Mouse (Mus musculus): Measurements from ENCODE around the gene Rad51. TPM values are rescaled to one million over a fixed set of nuclear protein-coding genes. Genes with fewer than 3 reads are reported as not detected.

Rad51 gene
- total and polyA plus RNA-seq, 3 experiments = 37.2 to 40.3 (median 40.0) TPM

GRCm38 (mm10) chr2:119111060-119111459 lies 1.5 kb upstream of the Rad51 start:
- Histone ChIP-seq H3K27me3 (ENCODE audit: insufficient read depth, low read length) (no peaks in the 10 kb centered on the region), H3K36me3 (replicated peaks) (peaks cover 47% of the 10 kb centered on the region), H3K4me3 (ENCODE audit: low read depth, low read length) (no peak overlapping the region), H3K9me3 (replicated peaks) (no peaks in the 10 kb centered on the region), H3K4me1 (ENCODE audit: insufficient read depth, low read depth, low read length) (peaks cover 23% of the 10 kb centered on the region)
- no peak for DNase-seq (ENCODE audit: low spot score)
- ATAC-seq (ENCODE audit: extremely low read depth, insufficient number of reproducible peaks, low FRiP score, poor library complexity, severe bottlenecking) = no peak
- TF ChIP-seq GATA1 (IDR thresholded peaks at IDR 0.05; ENCODE audit: borderline replicate concordance, low read length) (no peak), POLR2AphosphoS5 (IDR thresholded peaks at IDR 0.05; ENCODE audit: insufficient replicate concordance, low read depth, low read length) (no peak), GATA2 (IDR thresholded peaks at IDR 0.05; ENCODE audit: borderline replicate concordance, low read depth, low read length) (no peak), TAL1 (conservative IDR thresholded peaks at IDR 0.05; ENCODE audit: low read depth, low read length) (no peak), CTCF (IDR thresholded peaks at IDR 0.05; ENCODE audit: low read depth, low read length) (no peak)

GRCm38 (mm10) chr2:119113121-119113925 lies 730 bp downstream of the Rad51 start:
- H3K4me3 ChIP-seq (ENCODE audit: low read depth, low read length) = peak overlapping the region; percentile 87
- no peaks in the 10 kb centered on the region for H3K27me3 ChIP-seq (ENCODE audit: insufficient read depth, low read length)
- ATAC-seq (ENCODE audit: extremely low read depth, insufficient number of reproducible peaks, low FRiP score, poor library complexity, severe bottlenecking) = no peak
- DNase-seq (ENCODE audit: low spot score) = no peak
- TF ChIP-seq GATA2 (IDR thresholded peaks at IDR 0.05; ENCODE audit: borderline replicate concordance, low read depth, low read length) (no peak), GATA1 (IDR thresholded peaks at IDR 0.05; ENCODE audit: borderline replicate concordance, low read length) (no peak), TAL1 (conservative IDR thresholded peaks at IDR 0.05; ENCODE audit: low read depth, low read length) (no peak), POLR2AphosphoS5 (IDR thresholded peaks at IDR 0.05; ENCODE audit: insufficient replicate concordance, low read depth, low read length) (no peak), CTCF (IDR thresholded peaks at IDR 0.05; ENCODE audit: low read depth, low read length) (no peak)
- peaks cover 52% of the 10 kb centered on the region for H3K36me3 ChIP-seq (replicated peaks)
- H3K4me1 ChIP-seq (ENCODE audit: insufficient read depth, low read depth, low read length) = peaks cover 24% of the 10 kb centered on the region
- H3K9me3 ChIP-seq (replicated peaks) = no peaks in the 10 kb centered on the region

- Histone ChIP-seq H3K4me3 (ENCODE audit: low read depth, low read length) (no peak overlapping the region), H3K27me3 (ENCODE audit: insufficient read depth, low read length) (no peaks in the 10 kb centered on the region), H3K36me3 (replicated peaks) (peaks cover 90% of the 10 kb centered on the region), H3K9me3 (replicated peaks) (no peaks in the 10 kb centered on the region), H3K4me1 (ENCODE audit: insufficient read depth, low read depth, low read length) (peaks cover 43% of the 10 kb centered on the region)
- DNase-seq (ENCODE audit: low spot score) = peak; percentile 52
- ATAC-seq (ENCODE audit: extremely low read depth, insufficient number of reproducible peaks, low FRiP score, poor library complexity, severe bottlenecking) = peak; percentile 89
- TF ChIP-seq TAL1 (conservative IDR thresholded peaks at IDR 0.05; ENCODE audit: low read depth, low read length) (peak; percentile 65), POLR2AphosphoS5 (IDR thresholded peaks at IDR 0.05; ENCODE audit: insufficient replicate concordance, low read depth, low read length) (no peak)
Observed at GRCm38 (mm10) chr2:119136346-119136898, 23.8 kb downstream of the Rad51 start.

GRCm38 (mm10) chr2:119145199-119145598 lies 32.6 kb downstream of the Rad51 start:
- H3K9me3 ChIP-seq (replicated peaks) = peaks cover 8% of the 10 kb centered on the region; the same call in 1 of the 2 replicates
- no peak for TF ChIP-seq POLR2AphosphoS5 (IDR thresholded peaks at IDR 0.05; ENCODE audit: insufficient replicate concordance, low read depth, low read length)
- no peak for TF ChIP-seq GATA2 (IDR thresholded peaks at IDR 0.05; ENCODE audit: borderline replicate concordance, low read depth, low read length)
- no peak for TF ChIP-seq TAL1 (conservative IDR thresholded peaks at IDR 0.05; ENCODE audit: low read depth, low read length)
- no peak for TF ChIP-seq CTCF (IDR thresholded peaks at IDR 0.05; ENCODE audit: low read depth, low read length)
- TF ChIP-seq GATA1 (IDR thresholded peaks at IDR 0.05; ENCODE audit: borderline replicate concordance, low read length) = no peak
- H3K4me1 ChIP-seq (ENCODE audit: insufficient read depth, low read depth, low read length) = peaks cover 14% of the 10 kb centered on the region
- DNase-seq (ENCODE audit: low spot score) = no peak
- peaks cover 99% of the 10 kb centered on the region for H3K36me3 ChIP-seq (replicated peaks)
- ATAC-seq (ENCODE audit: extremely low read depth, insufficient number of reproducible peaks, low FRiP score, poor library complexity, severe bottlenecking) = no peak
- no peaks in the 10 kb centered on the region for H3K27me3 ChIP-seq (ENCODE audit: insufficient read depth, low read length)
- no peak overlapping the region for H3K4me3 ChIP-seq (ENCODE audit: low read depth, low read length)

GRCm38 (mm10) chr2:119146435-119146834 lies 33.8 kb downstream of the Rad51 start:
- H3K4me1 ChIP-seq (ENCODE audit: insufficient read depth, low read depth, low read length) = peaks cover 21% of the 10 kb centered on the region
- H3K36me3 ChIP-seq (replicated peaks) = peaks cover 99% of the 10 kb centered on the region

GRCm38 (mm10) chr2:119147160-119147678 lies 34.6 kb downstream of the Rad51 start:
- Histone ChIP-seq H3K4me1 (ENCODE audit: insufficient read depth, low read depth, low read length) (peaks cover 28% of the 10 kb centered on the region), H3K9me3 (replicated peaks) (peaks cover 8% of the 10 kb centered on the region; the same call in 1 of the 2 replicates), H3K4me3 (ENCODE audit: low read depth, low read length) (peak overlapping the region; percentile 14; the same call in 1 of the 2 replicates), H3K27me3 (ENCODE audit: insufficient read depth, low read length) (no peaks in the 10 kb centered on the region), H3K36me3 (replicated peaks) (peaks cover 99% of the 10 kb centered on the region)
- no peak for TF ChIP-seq CTCF (IDR thresholded peaks at IDR 0.05; ENCODE audit: low read depth, low read length)
- no peak for TF ChIP-seq POLR2AphosphoS5 (IDR thresholded peaks at IDR 0.05; ENCODE audit: insufficient replicate concordance, low read depth, low read length)
- no peak for TF ChIP-seq TAL1 (conservative IDR thresholded peaks at IDR 0.05; ENCODE audit: low read depth, low read length)
- TF ChIP-seq GATA2 (IDR thresholded peaks at IDR 0.05; ENCODE audit: borderline replicate concordance, low read depth, low read length) = no peak
- TF ChIP-seq GATA1 (IDR thresholded peaks at IDR 0.05; ENCODE audit: borderline replicate concordance, low read length) = no peak
- no peak for ATAC-seq (ENCODE audit: extremely low read depth, insufficient number of reproducible peaks, low FRiP score, poor library complexity, severe bottlenecking)
- no peak for DNase-seq (ENCODE audit: low spot score)

More at GRCm38 (mm10) chr2:119146435-119146834, 33.8 kb downstream of the Rad51 start:
- H3K27me3 ChIP-seq (ENCODE audit: insufficient read depth, low read length) = no peaks in the 10 kb centered on the region
- no peak for DNase-seq (ENCODE audit: low spot score)
- peaks cover 8% of the 10 kb centered on the region; the same call in 1 of the 2 replicates for H3K9me3 ChIP-seq (replicated peaks)
- no peak overlapping the region for H3K4me3 ChIP-seq (ENCODE audit: low read depth, low read length)
- ATAC-seq (ENCODE audit: extremely low read depth, insufficient number of reproducible peaks, low FRiP score, poor library complexity, severe bottlenecking) = no peak
- TF ChIP-seq GATA1 (IDR thresholded peaks at IDR 0.05; ENCODE audit: borderline replicate concordance, low read length) (no peak), TAL1 (conservative IDR thresholded peaks at IDR 0.05; ENCODE audit: low read depth, low read length) (no peak), POLR2AphosphoS5 (IDR thresholded peaks at IDR 0.05; ENCODE audit: insufficient replicate concordance, low read depth, low read length) (no peak), CTCF (IDR thresholded peaks at IDR 0.05; ENCODE audit: low read depth, low read length) (no peak), GATA2 (IDR thresholded peaks at IDR 0.05; ENCODE audit: borderline replicate concordance, low read depth, low read length) (no peak)
